Mouse (Mus musculus) kidney, adult 2 months (tissue): ENCODE measurements around the gene Insl6. TPM values are rescaled to one million over a fixed set of nuclear protein-coding genes. Genes with fewer than 3 reads are reported as not detected.

ENCODE experiments used
- DNase-seq: peaks from one replicate; pipeline ENCODE4 v3.0.0; 2021
- H3K27ac ChIP-seq: fragments of 200-500 bp; 2 replicates; pipeline ENCODE4 v1.5.1; 2012; ENCODE audit warnings: low read depth, low read length, control low read depth, inconsistent platforms; ENCODE audit not compliant: insufficient read depth
- H3K27me3 ChIP-seq: fragments of 200-500 bp; replicated peaks from 2 replicates; pipeline ENCODE4 v1.6.1; 2012; ENCODE audit warnings: mild to moderate bottlenecking, moderate library complexity, low read length, inconsistent platforms; ENCODE audit not compliant: control insufficient read depth, insufficient read depth
- H3K36me3 ChIP-seq: fragments of 200-500 bp; 2 replicates; pipeline ENCODE4 v1.6.1; 2012; ENCODE audit warnings: mild to moderate bottlenecking, moderate library complexity, low read length, inconsistent platforms; ENCODE audit not compliant: control insufficient read depth, insufficient read depth
- H3K4me1 ChIP-seq: fragments of 200-500 bp; 2 replicates; pipeline ENCODE4 v1.6.1; 2011; ENCODE audit warnings: low read length; ENCODE audit not compliant: control insufficient read depth, insufficient read depth
- H3K4me3 ChIP-seq: fragments of 200-500 bp; 2 replicates; pipeline ENCODE4 v1.5.1; 2011; ENCODE audit warnings: mild to moderate bottlenecking, low read depth, low read length, control low read depth; ENCODE audit not compliant: insufficient read depth
- CTCF ChIP-seq: fragments of 200-500 bp; conservative IDR thresholded peaks from 2 replicates; pipeline ENCODE4 v1.5.1; 2011; ENCODE audit warnings: low read depth, mild to moderate bottlenecking, control low read depth, low read length, moderate library complexity, mixed read lengths; ENCODE audit not compliant: insufficient read depth, insufficient read length
- POLR2A ChIP-seq: fragments of 200-500 bp; IDR thresholded peaks from one replicate; pipeline ENCODE4 v1.6.1; 2011; ENCODE audit warnings: low read depth, low read length, control low read depth
- WGBS: fragments of 180-500 bp; shearing (Covaris S2); methylation state at CpG from one replicate; pipeline ENCODE4 v1.1.7; 2018; 5-methylcytosine and 5-hydroxymethylcytosine counted together
- polyA plus RNA-seq: library from polyadenylated mRNA; depleted of rRNA; stranded (reverse); fragments of >200 nt; gene quantifications from 2 replicates; pipeline ENCODE4 v1.2.3, GENCODE M21; 2012

Insl6 gene
- polyA plus RNA-seq, 1 experiment, result 3.1 TPM

DNA sequence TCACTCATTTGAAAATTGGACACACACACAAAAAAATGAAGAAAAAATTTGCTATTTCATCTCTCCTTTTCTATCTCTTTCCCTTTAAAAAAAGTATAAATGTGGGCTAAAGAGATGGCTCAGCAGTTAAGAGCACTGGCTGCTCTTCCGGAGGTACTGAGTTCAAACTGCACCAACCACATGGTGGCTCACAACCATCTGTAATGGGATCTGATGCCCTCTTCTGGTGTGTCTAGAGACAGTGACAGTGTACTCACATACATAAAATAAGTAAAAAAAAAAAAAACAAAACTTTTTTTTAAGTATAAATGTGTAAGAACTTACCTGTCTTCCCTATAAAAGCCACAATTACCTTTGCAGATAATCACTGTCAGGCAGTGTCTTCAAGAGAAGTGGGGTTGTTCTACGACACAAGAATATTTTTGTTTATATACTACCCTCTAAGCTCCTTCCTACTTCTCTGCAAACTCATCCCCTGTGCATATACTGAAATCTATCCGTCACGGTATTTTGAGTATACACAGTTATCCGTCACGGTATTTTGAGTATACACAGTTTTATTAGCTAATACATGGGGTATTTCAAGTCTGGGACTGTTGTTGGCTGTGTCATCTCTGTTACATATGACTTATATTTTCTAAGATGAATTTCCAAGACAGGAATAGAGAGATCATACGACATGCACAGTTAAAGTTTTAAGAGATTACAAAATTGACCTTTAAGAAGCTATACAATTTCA is 45.6 kb upstream of the Insl6 start:
- WGBS, result 92% methylated on average over 7 of the region's 7 CpGs

DNA sequence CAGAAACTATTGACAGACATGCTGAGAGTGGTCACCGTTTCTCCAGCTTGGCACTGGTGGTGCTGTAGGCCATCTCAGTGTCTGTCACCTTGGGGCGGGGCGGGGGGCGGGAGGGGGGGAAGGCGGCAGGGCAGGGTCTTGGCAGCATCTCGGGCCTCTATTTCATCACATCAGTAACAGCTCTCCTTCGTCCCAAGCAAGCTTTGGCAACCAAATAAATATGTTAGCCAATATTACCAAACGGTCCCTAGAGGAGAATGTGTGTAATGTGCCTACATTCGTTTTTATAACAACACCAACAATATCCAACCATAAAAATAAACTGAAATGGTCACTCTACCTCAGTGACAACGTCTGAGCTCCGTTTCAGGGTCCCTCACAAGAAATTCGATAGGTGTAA is 45.0 kb upstream of the Insl6 start:
- no peak for TF ChIP-seq CTCF
- WGBS, result 77% methylated on average over 12 of the region's 12 CpGs
- Histone ChIP-seq H3K27me3 (no peaks in the 10 kb centered on the region), H3K36me3 (no peaks in the 10 kb centered on the region), H3K27ac (no peak overlapping the region), H3K4me3 (no peak overlapping the region), H3K4me1 (0 out of 2 replicates have a peak, but pooled peaks cover 2% of the 10 kb centered on the region)
- DNase-seq, result no peak

More for the DNA sequence above, 45.6 kb upstream of the Insl6 start:
- H3K27me3 ChIP-seq, result no peaks in the 10 kb centered on the region
- H3K4me3 ChIP-seq, result no peak overlapping the region
- no peaks in the 10 kb centered on the region for H3K36me3 ChIP-seq
- DNase-seq, result no peak
- H3K27ac ChIP-seq, result no peak overlapping the region
- 0 out of 2 replicates have a peak, but pooled peaks cover 2% of the 10 kb centered on the region for H3K4me1 ChIP-seq
- TF ChIP-seq CTCF (no peak), POLR2A (no peak)

DNA sequence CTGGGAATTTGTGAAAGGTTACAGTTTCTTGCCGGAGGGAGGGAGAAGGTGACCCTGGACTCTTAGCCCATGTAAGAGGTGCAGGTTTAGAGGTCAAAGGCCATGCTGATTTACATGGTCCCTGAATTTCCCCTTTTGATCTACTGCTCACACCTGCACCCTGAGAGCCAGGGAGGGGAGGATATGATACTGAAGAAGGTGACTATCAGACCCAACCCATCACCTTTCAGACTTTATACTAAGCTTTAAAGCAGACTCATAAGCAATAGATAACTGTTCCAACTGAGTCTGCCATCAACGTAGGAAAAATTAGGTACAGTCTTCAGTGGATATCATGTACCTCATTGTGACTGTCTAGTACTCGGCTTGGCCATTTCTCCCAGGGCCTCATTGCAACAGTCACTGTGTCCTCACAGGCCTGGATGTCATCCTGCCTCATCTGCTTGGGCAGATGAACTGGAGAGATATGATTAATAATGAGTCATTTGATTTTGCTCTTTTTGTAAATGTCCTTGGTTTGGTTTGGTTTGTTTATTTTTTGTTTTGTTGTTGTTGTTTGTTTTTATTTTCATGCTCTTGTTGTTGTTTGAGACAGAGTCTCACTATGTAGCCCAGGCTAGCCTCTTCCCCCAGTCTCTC is 43.6 kb upstream of the Insl6 start:
- Histone ChIP-seq H3K4me3 (no peak overlapping the region), H3K36me3 (no peaks in the 10 kb centered on the region), H3K27ac (no peak overlapping the region), H3K27me3 (no peaks in the 10 kb centered on the region), H3K4me1 (0 out of 2 replicates have a peak, but pooled peaks cover 2% of the 10 kb centered on the region)
- TF ChIP-seq POLR2A, result no peak
- TF ChIP-seq CTCF, result no peak
- no peak for DNase-seq
- WGBS, result 78% methylated on average over 3 of the region's 3 CpGs

DNA sequence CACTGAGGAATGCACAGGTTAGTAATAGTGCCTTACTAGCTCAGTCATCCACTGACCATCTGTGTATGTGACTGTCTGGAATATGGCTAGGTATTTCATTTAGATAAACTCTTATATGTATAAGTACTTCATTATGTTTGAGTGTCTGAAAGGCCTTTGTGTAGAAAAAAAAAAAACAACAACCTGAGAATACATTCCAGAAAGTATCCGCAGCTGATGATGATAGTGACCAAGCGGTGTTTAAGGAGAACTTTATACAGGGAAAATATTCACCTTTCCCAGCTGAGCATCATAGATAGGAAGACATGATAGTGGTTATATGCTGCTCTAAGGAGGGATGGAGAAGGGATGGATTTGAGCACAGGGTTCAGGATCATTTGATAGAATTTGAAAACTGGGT is 42.9 kb upstream of the Insl6 start:
- no peak overlapping the region for H3K27ac ChIP-seq
- H3K4me3 ChIP-seq, result no peak overlapping the region
- TF ChIP-seq POLR2A (no peak), CTCF (no peak)
- no peak for DNase-seq
- 93% methylated on average over 2 of the region's 2 CpGs for WGBS
- 0 out of 2 replicates have a peak, but pooled peaks cover 2% of the 10 kb centered on the region for H3K4me1 ChIP-seq
- H3K36me3 ChIP-seq, result no peaks in the 10 kb centered on the region
- H3K27me3 ChIP-seq, result no peaks in the 10 kb centered on the region

DNA sequence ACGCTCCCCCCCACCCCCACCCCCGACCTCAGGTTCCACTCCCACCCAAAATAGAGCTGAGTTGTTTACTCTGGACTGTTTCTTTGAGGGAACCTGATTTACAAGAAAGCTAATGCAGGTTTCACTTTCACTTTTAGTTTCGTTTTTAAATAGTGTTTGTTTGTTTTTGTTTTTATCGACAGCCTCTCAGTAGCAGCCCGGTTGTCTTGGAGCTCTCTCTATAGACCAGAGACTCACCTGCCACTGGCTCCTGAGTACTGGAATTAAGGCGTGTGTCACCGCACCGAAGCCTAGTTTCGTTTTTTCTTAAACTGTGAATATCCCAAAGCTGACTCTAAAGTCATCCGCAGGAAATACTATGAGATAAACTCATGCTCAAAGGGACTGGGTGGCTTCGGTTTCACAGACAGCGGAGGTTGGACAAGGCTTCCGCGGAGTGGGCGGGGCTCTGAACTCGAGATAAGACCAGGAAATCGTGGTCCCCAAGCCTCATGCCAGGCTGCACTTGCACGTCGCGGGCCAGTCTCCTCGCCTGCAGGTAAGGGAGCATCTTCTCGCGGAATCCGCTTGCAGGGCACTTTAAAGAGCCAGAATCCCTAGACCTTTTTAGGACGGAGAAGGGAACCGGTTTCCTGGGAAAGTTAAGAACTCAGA is 41.9 kb upstream of the Insl6 start, which contains the start of the genes Plgrkt and Cd274:
Gene Plgrkt (minus strand): TSS at position 422 of the 654 bp plus-strand sequence.
Gene Cd274 (plus strand): TSS at position 487 of the 654 bp plus-strand sequence.
- DNase-seq, result peak; percentile 92
- Histone ChIP-seq H3K4me3 (peak within 1 kb of the TSS; percentile 66), H3K27me3 (no peaks in the 10 kb centered on the region), H3K36me3 (no peaks in the 10 kb centered on the region), H3K27ac (peak within 1 kb of the TSS; percentile 75), H3K4me1 (0 out of 2 replicates have a peak, but pooled peaks cover 5% of the 10 kb centered on the region)
- TF ChIP-seq CTCF, result no peak
- TF ChIP-seq POLR2A, result no peak
- WGBS, result under 1% methylated on average over 26 of the region's 26 CpGs

DNA sequence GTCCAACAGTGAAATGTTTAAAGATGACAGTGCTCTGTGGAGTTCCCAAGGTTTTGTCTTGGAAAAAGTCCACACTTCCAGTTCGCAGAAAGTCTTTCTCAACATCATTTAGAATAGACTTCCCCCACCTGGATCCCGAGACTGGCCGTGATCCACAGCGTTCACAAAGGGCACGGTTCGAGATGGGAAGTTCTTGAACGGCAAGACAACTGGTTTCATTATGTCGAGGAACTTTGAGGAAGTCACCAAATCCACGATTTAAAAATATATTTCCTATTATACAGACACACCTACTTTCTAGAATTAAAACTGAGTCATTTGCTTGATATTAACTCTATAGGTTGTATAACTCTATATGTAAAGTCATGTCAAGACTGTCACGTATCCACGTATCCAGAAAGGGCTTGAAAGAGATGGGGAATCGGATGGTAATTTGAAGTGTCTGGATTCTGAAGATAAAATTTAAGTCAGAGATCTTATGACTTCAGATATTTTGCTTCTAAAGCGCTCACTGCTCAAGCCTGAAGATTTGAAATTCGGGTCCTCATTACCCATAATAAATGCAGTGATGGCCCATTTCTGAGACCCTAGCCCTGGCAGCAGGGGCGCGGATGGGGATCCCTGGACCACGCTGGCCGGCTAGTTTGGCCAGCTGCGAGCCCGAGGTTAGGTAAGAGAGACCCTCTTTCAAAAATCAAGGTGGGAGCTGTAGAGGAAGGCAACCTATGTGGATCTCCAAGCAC is 41.2 kb upstream of the Insl6 start:
- H3K4me3 ChIP-seq, result peak overlapping the region; percentile 66
- 50% methylated on average over 20 of the region's 20 CpGs for WGBS
- H3K36me3 ChIP-seq, result no peaks in the 10 kb centered on the region
- H3K27ac ChIP-seq, result peak overlapping the region; percentile 16; the same call in 1 of the 2 replicates
- peak; percentile 30 for DNase-seq
- no peaks in the 10 kb centered on the region for H3K27me3 ChIP-seq
- 0 out of 2 replicates have a peak, but pooled peaks cover 5% of the 10 kb centered on the region for H3K4me1 ChIP-seq
- no peak for TF ChIP-seq POLR2A
- TF ChIP-seq CTCF, result no peak
